Mouse (Mus musculus): ENCODE data around the gene Dpagt1. TPM values are rescaled to one million over a fixed set of nuclear protein-coding genes. Genes with fewer than 3 reads are reported as not detected.
"Not testable (repeated sequence)": the region's sequence is repeated elsewhere in the genome, so short reads cannot be mapped to it uniquely, and the experiment has no call there.

Dpagt1 gene
- polyA plus RNA-seq, 1 experiment from 2014 or later = 32.5 TPM

DNA sequence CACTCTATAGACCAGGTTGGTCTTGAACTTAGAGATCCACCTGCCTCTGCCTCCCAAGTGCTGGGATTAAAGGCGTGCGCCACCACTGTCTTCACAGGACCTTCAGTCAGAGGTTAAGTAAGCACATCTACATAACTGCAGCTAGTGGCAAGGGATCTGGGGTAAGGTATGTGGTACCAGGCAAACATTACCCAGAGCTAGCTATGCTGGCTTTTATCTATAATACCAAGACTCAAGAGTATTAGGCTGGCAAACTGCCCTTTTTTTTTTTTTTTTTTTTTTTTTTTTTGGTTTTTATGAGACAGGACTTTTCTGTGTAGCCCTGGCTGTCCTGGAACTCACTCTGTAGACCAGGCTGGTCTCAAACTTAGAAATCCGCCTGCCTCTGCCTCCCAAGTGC lies 25.8 kb upstream of the Dpagt1 start:
- not testable (repeated sequence) for H3K4me3 ChIP-seq (ENCODE audit: low read length); H3K27me3 ChIP-seq (replicated peaks; ENCODE audit: control insufficient read depth, insufficient read depth, low read length); H3K4me2 ChIP-seq (ENCODE audit: low read length); ATAC-seq; H3K27ac ChIP-seq (ENCODE audit: low read depth, low read length); H3K9ac ChIP-seq (ENCODE audit: low read depth, low read length); H3K9me3 ChIP-seq (ENCODE audit: control insufficient read depth, low read length)
- peaks cover 40% of the 10 kb centered on the region for H3K36me3 ChIP-seq (ENCODE audit: control insufficient read depth, insufficient read depth, low read length)
- 91% methylated on average over 3 of the region's 3 CpGs for WGBS
- H3K4me1 ChIP-seq (ENCODE audit: control insufficient read depth, insufficient read depth, low read depth, low read length) = peaks cover 12% of the 10 kb centered on the region

- Histone ChIP-seq H3K27me3 (replicated peaks; ENCODE audit: control insufficient read depth, insufficient read depth, low read length) (no peaks in the 10 kb centered on the region), H3K9me3 (ENCODE audit: control insufficient read depth, low read length) (no peaks in the 10 kb centered on the region), H3K4me2 (ENCODE audit: low read length) (peak within 1 kb of the TSS; percentile 74), H3K4me3 (ENCODE audit: low read length) (peak within 1 kb of the TSS; percentile 65), H3K4me1 (ENCODE audit: control insufficient read depth, insufficient read depth, low read depth, low read length) (peaks cover 12% of the 10 kb centered on the region), H3K9ac (ENCODE audit: low read depth, low read length) (peak within 1 kb of the TSS; percentile 96), H3K27ac (ENCODE audit: low read depth, low read length) (peak within 1 kb of the TSS; percentile 87), H3K36me3 (ENCODE audit: control insufficient read depth, insufficient read depth, low read length) (peaks cover 5% of the 10 kb centered on the region)
- peak; percentile 99 for ATAC-seq
- under 1% methylated on average over 45 of the region's 54 CpGs for WGBS
Measured at GRCm38 (mm10) chr9:44305466-44306079, 20.2 kb upstream of the Dpagt1 start, which contains the start of gene Hinfp. TSS of gene Hinfp (minus strand) at chr9:44305671.

DNA sequence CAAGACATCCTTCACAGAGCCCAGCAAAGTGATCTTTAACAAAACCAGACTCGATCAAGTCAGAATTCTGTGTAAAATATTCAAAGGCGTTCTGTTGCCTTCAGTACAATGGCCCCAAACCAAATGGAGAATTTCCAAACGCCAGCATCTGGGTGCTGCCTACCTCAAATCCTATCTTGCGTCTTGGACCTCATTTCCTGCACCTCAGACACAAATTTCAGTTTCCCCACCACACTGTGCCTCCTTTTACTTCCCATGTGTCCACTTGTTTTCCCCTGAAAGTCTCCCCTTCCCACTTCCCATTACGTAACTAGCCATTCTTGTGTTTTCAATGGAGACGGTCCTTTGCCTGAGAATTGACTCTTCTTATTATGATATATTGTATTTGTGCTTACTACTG lies 19.3 kb upstream of the Dpagt1 start:
- Histone ChIP-seq H3K4me2 (ENCODE audit: low read length) (no peak overlapping the region), H3K4me1 (ENCODE audit: control insufficient read depth, insufficient read depth, low read depth, low read length) (peaks cover 12% of the 10 kb centered on the region), H3K27me3 (replicated peaks; ENCODE audit: control insufficient read depth, insufficient read depth, low read length) (no peaks in the 10 kb centered on the region), H3K4me3 (ENCODE audit: low read length) (no peak overlapping the region), H3K9ac (ENCODE audit: low read depth, low read length) (no peak overlapping the region), H3K9me3 (ENCODE audit: control insufficient read depth, low read length) (no peaks in the 10 kb centered on the region), H3K27ac (ENCODE audit: low read depth, low read length) (no peak overlapping the region), H3K36me3 (ENCODE audit: control insufficient read depth, insufficient read depth, low read length) (peaks cover 3% of the 10 kb centered on the region)
- 89% methylated on average over 6 of the region's 6 CpGs for WGBS
- no peak for ATAC-seq

- H3K27me3 ChIP-seq (replicated peaks; ENCODE audit: control insufficient read depth, insufficient read depth, low read length) = no peaks in the 10 kb centered on the region
- no peak for ATAC-seq
- H3K36me3 ChIP-seq (ENCODE audit: control insufficient read depth, insufficient read depth, low read length) = peaks cover 2% of the 10 kb centered on the region
- no peak overlapping the region for H3K4me3 ChIP-seq (ENCODE audit: low read length)
- no peak overlapping the region for H3K4me2 ChIP-seq (ENCODE audit: low read length)
- peaks cover 12% of the 10 kb centered on the region for H3K4me1 ChIP-seq (ENCODE audit: control insufficient read depth, insufficient read depth, low read depth, low read length)
- H3K9me3 ChIP-seq (ENCODE audit: control insufficient read depth, low read length) = no peaks in the 10 kb centered on the region
- H3K27ac ChIP-seq (ENCODE audit: low read depth, low read length) = no peak overlapping the region
- WGBS = 98% methylated on average over 2 of the region's 2 CpGs
- no peak overlapping the region for H3K9ac ChIP-seq (ENCODE audit: low read depth, low read length)
Measured at GRCm38 (mm10) chr9:44307248-44307647, 18.6 kb upstream of the Dpagt1 start.

GRCm38 (mm10) chr9:44309756-44310155 lies 16.1 kb upstream of the Dpagt1 start:
- Histone ChIP-seq H3K4me2 (ENCODE audit: low read length) (no peak overlapping the region), H3K9me3 (ENCODE audit: control insufficient read depth, low read length) (no peaks in the 10 kb centered on the region), H3K36me3 (ENCODE audit: control insufficient read depth, insufficient read depth, low read length) (peaks cover 6% of the 10 kb centered on the region), H3K27ac (ENCODE audit: low read depth, low read length) (no peak overlapping the region), H3K27me3 (replicated peaks; ENCODE audit: control insufficient read depth, insufficient read depth, low read length) (no peaks in the 10 kb centered on the region), H3K4me3 (ENCODE audit: low read length) (no peak overlapping the region), H3K9ac (ENCODE audit: low read depth, low read length) (no peak overlapping the region), H3K4me1 (ENCODE audit: control insufficient read depth, insufficient read depth, low read depth, low read length) (peaks cover 2% of the 10 kb centered on the region)
- 69% methylated on average over 3 of the region's 3 CpGs for WGBS
- no peak for ATAC-seq

DNA sequence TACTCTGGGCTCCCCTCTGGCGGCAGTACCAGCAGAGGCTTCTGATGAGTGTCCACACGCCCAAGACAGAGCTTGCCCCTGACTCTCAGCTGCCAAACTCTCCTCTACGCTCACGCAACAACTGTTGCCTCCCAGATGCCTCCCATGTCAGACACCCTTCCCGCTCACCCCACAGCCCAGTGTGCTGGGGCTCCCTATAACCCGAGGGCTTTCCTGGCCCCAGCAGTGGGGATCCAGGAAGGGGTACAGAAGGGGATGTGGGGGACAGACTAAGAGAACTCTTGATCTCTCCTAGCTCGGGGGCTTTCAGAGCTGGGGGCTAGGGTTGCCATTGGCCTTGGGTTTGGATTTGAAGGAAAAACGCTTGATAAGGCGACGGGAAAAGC lies 15.1 kb upstream of the Dpagt1 start:
- Histone ChIP-seq H3K36me3 (ENCODE audit: control insufficient read depth, insufficient read depth, low read length) (peaks cover 12% of the 10 kb centered on the region), H3K4me1 (ENCODE audit: control insufficient read depth, insufficient read depth, low read depth, low read length) (no peaks in the 10 kb centered on the region; the same call in 1 of the 2 replicates), H3K27me3 (replicated peaks; ENCODE audit: control insufficient read depth, insufficient read depth, low read length) (no peaks in the 10 kb centered on the region), H3K4me3 (ENCODE audit: low read length) (no peak overlapping the region), H3K27ac (ENCODE audit: low read depth, low read length) (no peak overlapping the region), H3K9ac (ENCODE audit: low read depth, low read length) (no peak overlapping the region), H3K4me2 (ENCODE audit: low read length) (no peak overlapping the region), H3K9me3 (ENCODE audit: control insufficient read depth, low read length) (no peaks in the 10 kb centered on the region)
- ATAC-seq = no peak
- 31% methylated on average over 10 of the region's 10 CpGs for WGBS

DNA sequence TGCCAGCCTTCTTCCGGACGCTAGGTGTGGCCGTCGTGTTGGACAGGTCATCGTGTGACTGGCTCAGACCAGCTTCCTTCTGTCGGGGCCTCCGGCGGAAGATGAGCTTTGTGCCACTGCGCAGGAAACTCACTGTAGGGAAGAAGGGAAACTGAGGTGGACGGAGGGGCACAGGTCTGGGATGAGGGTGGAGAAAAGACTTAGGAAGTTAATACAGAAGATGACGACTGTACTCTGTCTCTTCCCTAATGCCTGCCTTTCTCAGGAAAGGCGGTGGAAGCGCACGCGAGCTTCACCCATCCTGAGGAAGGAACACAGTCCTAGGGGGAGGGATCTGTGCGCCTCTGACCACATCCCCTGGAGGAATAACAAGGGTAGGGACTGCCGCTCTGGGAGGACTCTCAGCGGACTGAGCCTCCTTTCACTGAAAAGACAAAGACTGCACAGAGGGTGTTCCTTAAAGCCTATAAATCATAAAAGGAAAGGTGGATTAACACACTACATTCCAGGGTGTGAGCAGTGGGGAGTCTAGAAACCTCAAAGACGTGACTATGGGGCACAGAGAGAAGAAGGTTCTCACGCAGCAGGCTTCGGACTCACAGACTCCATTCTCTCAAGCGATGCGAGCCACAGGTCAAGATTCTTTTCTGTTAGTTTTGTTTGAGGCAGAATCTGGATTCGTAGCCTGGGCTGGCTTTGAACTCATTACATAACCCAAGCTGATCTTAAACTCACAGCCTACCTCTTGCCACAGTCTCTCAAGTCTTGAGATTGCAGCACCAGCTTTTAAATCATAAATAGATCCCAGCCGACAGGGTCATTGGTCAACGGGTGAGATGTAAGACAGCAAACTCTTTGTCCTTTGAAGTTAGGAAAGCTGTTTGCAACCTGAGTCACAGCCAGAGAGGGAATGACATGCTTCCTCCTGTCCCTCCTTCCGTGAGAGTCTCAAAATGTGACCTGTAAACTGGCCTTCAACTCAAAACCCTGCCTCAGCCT lies 14.4 kb upstream of the Dpagt1 start:
- H3K9ac ChIP-seq (ENCODE audit: low read depth, low read length) = no peak overlapping the region
- no peak overlapping the region for H3K27ac ChIP-seq (ENCODE audit: low read depth, low read length)
- no peak overlapping the region for H3K4me3 ChIP-seq (ENCODE audit: low read length)
- H3K4me1 ChIP-seq (ENCODE audit: control insufficient read depth, insufficient read depth, low read depth, low read length) = no peaks in the 10 kb centered on the region; the same call in 1 of the 2 replicates
- no peaks in the 10 kb centered on the region for H3K27me3 ChIP-seq (replicated peaks; ENCODE audit: control insufficient read depth, insufficient read depth, low read length)
- H3K9me3 ChIP-seq (ENCODE audit: control insufficient read depth, low read length) = no peaks in the 10 kb centered on the region
- no peak overlapping the region for H3K4me2 ChIP-seq (ENCODE audit: low read length)
- ATAC-seq = no peak
- peaks cover 14% of the 10 kb centered on the region for H3K36me3 ChIP-seq (ENCODE audit: control insufficient read depth, insufficient read depth, low read length)
- whole genome bisulfite sequencing = 9% methylated on average over 27 of the region's 27 CpGs

- Histone ChIP-seq H3K27me3 (replicated peaks; ENCODE audit: control insufficient read depth, insufficient read depth, low read length) (no peaks in the 10 kb centered on the region), H3K9me3 (ENCODE audit: control insufficient read depth, low read length) (no peaks in the 10 kb centered on the region), H3K36me3 (ENCODE audit: control insufficient read depth, insufficient read depth, low read length) (peaks cover 14% of the 10 kb centered on the region), H3K27ac (ENCODE audit: low read depth, low read length) (no peak overlapping the region), H3K4me2 (ENCODE audit: low read length) (no peak overlapping the region), H3K4me3 (ENCODE audit: low read length) (no peak overlapping the region), H3K9ac (ENCODE audit: low read depth, low read length) (no peak overlapping the region), H3K4me1 (ENCODE audit: control insufficient read depth, insufficient read depth, low read depth, low read length) (peaks cover 13% of the 10 kb centered on the region)
- WGBS = 61% methylated on average over 19 of the region's 19 CpGs
- ATAC-seq = no peak
Measured at GRCm38 (mm10) chr9:44313476-44314256, 12.2 kb upstream of the Dpagt1 start.

DNA sequence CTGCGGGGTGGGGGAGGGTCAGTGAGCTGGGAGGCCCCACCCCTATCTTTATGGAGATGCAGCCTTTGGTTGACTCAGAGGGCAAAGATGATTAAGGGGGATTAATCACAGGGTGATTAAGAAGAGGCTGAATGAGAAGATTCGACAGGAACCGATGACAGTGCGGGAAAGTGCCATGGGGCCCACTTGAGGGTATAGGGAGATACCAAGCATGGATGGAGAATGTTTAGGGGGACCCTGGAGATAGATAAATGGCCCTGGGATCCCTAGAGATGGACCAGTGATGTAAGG lies 11.6 kb upstream of the Dpagt1 start:
- no peak overlapping the region for H3K27ac ChIP-seq (ENCODE audit: low read depth, low read length)
- H3K9ac ChIP-seq (ENCODE audit: low read depth, low read length) = no peak overlapping the region
- peaks cover 14% of the 10 kb centered on the region for H3K36me3 ChIP-seq (ENCODE audit: control insufficient read depth, insufficient read depth, low read length)
- ATAC-seq = no peak
- H3K27me3 ChIP-seq (replicated peaks; ENCODE audit: control insufficient read depth, insufficient read depth, low read length) = no peaks in the 10 kb centered on the region
- no peak overlapping the region for H3K4me2 ChIP-seq (ENCODE audit: low read length)
- 60% methylated on average over 4 of the region's 4 CpGs for WGBS
- no peaks in the 10 kb centered on the region for H3K9me3 ChIP-seq (ENCODE audit: control insufficient read depth, low read length)
- H3K4me3 ChIP-seq (ENCODE audit: low read length) = no peak overlapping the region
- H3K4me1 ChIP-seq (ENCODE audit: control insufficient read depth, insufficient read depth, low read depth, low read length) = peaks cover 19% of the 10 kb centered on the region
